Mouse (Mus musculus) hindbrain, embryonic 15.5 days (tissue): Measurements from ENCODE around the gene Ucn2. TPM values are rescaled to one million over a fixed set of nuclear protein-coding genes. Genes with fewer than 3 reads are reported as not detected.

Experiments used
- ATAC-seq: fragments of 200-750 bp; cut with Nextera tagmentation; 2 replicates; pipeline ENCODE4 v1.8.0; 2017; ENCODE audit warnings: low read depth, moderate number of reproducible peaks, moderate TSS enrichment; ENCODE audit not compliant: low FRiP score
- H3K27ac ChIP-seq: fragments of 300-500 bp; sonication (generic); replicated peaks from 2 replicates; pipeline ENCODE4 v1.5.1; 2015; ENCODE audit warnings: mild to moderate bottlenecking, inconsistent platforms
- H3K27me3 ChIP-seq: fragments of 300-500 bp; sonication (generic); 2 replicates; pipeline ENCODE4 v1.6.1; 2015; ENCODE audit warnings: control low read depth, inconsistent platforms
- H3K36me3 ChIP-seq: fragments of 300-500 bp; sonication (generic); 2 replicates; pipeline ENCODE4 v1.6.1; 2015; ENCODE audit warnings: control low read depth, inconsistent platforms
- H3K4me1 ChIP-seq: fragments of 300-500 bp; sonication (generic); replicated peaks from 2 replicates; pipeline ENCODE4 v1.6.1; 2015; ENCODE audit warnings: control low read depth, inconsistent platforms
- H3K4me2 ChIP-seq: fragments of 300-500 bp; sonication (generic); 2 replicates; pipeline ENCODE4 v1.6.1; 2015; ENCODE audit warnings: moderate library complexity, mild to moderate bottlenecking, inconsistent platforms
- H3K4me3 ChIP-seq: fragments of 300-500 bp; sonication (generic); 2 replicates; pipeline ENCODE4 v1.5.1; 2015; ENCODE audit warnings: mild to moderate bottlenecking, inconsistent platforms
- H3K9ac ChIP-seq: fragments of 300-500 bp; sonication (generic); 2 replicates; pipeline ENCODE4 v1.6.1; 2015; ENCODE audit warnings: inconsistent platforms
- H3K9me3 ChIP-seq: fragments of 300-500 bp; sonication (generic); 2 replicates; pipeline ENCODE4 v1.6.1; 2016; ENCODE audit warnings: control low read depth, inconsistent platforms
- WGBS: fragments of 180-500 bp; shearing (Covaris S2); methylation state at CpG from one replicate; pipeline ENCODE4 v1.1.7; 2015; 5-methylcytosine and 5-hydroxymethylcytosine counted together
- polyA plus RNA-seq: library from polyadenylated mRNA; unstranded; fragments of >200 nt; fragmentation: Nextera tagmentation; extraction: Ambion mirVana; gene quantifications from 2 replicates; pipeline ENCODE4 v1.2.1, GENCODE M21; 2015

The Ucn2 gene
- not detected in 2 replicates for polyA plus RNA-seq

DNA sequence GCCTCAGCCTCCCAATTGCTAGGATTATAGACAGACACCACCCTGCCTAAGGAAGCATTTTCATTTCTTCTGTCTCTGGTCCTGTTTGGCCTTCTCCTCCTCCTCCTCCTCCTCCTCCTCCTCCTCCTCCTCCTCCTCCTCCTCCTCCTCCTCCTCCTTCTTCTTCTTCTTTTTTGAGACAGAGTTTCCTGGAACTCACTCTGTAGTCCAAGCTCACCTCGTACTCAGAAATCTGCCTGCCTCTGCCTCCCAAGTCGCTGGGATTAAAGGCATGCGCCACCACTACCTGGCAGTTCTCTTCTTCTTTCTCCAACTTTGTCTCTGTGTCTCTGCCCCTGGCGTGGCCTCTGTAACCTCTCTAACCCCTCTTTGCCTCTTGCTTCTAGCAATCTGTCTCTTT, at the start of gene Ucn2:
Gene Ucn2 (plus strand): TSS at position 301 of the 400 bp plus-strand sequence.
- H3K27ac ChIP-seq, result no peak within 1 kb of the TSS
- H3K27me3 ChIP-seq, result no peaks in the 10 kb centered on the region
- no peaks in the 10 kb centered on the region for H3K9me3 ChIP-seq
- H3K4me1 ChIP-seq, result 0 out of 2 replicates have a peak, but pooled peaks cover 1% of the 10 kb centered on the region
- no peak for ATAC-seq
- H3K4me2 ChIP-seq, result no peak within 1 kb of the TSS
- WGBS, result 84% methylated on average over 4 of the region's 4 CpGs
- H3K4me3 ChIP-seq, result no peak within 1 kb of the TSS
- no peaks in the 10 kb centered on the region for H3K36me3 ChIP-seq
- H3K9ac ChIP-seq, result no peak within 1 kb of the TSS

DNA sequence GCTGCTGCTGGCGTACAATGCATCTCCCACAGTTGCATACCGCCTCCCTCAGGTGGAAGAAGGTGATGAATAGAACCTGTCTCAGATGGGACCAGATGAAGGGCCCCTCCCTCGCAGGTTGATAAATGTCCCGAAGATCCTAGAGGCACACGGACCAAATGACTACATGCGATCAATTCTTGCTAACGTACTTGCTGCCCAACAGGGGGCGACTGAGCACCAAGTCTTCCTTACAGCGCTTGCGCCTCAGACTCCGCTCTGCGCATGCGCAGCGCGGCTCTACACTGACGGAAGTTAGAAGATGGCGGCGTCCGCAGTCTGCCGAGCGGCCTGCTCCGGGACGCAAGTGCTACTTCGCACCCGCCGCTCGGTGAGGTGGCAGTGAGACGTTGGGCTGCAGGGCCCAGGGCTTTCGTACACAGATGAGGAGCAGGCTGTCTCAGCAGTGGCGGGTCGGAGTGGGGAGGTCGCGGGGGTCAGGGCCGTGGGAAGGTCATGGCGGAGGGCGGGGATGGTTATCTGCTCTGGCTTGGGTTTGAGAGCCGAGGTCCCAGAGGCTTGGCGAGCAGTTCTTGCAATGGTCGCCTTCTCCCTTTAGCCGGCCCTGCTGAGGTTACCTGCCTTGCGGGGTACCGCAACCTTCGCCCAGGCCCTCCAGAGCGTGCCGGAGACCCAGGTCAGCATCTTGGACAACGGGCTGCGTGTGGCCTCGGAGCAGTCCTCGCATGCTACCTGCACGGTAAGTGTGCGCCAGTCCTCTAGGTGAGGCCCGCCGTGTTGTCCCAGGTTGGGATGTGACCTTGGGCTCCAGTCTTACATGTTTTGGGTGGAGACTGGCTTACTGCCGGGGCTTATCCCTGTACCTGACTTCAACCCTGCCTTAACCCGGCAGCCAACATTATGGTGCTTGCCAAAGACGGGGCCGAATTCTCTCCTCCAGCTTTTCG, 49.1 kb upstream of the Ucn2 start, which contains the start of gene Uqcrc1:
Gene Uqcrc1 (plus strand): TSS at position 216 of the 947 bp plus-strand sequence.
- 1% methylated on average over 58 of the region's 58 CpGs for WGBS

DNA sequence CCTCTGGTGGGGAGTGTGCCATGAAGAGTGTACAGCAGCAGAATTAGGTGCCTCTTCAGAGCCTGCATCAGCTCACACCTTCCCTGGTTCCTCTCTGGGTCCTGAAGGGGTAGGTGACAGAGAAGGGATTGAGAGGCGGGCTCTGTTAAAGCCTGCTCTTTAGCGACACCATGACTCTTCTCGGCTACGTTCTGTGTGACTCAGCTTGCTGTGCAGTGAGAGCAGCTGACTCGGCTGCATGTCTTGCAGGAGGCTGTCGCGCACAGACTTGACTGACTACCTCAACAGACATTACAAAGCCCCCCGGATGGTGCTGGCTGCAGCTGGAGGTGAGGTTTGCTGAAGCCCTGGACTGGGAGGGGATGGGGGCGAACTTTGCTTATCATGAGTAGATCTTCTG, 40.7 kb upstream of the Ucn2 start:
- Histone ChIP-seq H3K9me3 (no peaks in the 10 kb centered on the region), H3K4me1 (no peaks in the 10 kb centered on the region), H3K27me3 (no peaks in the 10 kb centered on the region), H3K9ac (no peak overlapping the region), H3K4me3 (no peak overlapping the region), H3K4me2 (no peak overlapping the region), H3K36me3 (peaks cover 81% of the 10 kb centered on the region), H3K27ac (no peak overlapping the region)
- ATAC-seq, result no peak
- 85% methylated on average over 9 of the region's 9 CpGs for WGBS

More for the DNA sequence above, 49.1 kb upstream of the Ucn2 start, which contains the start of gene Uqcrc1:
- Histone ChIP-seq H3K9ac (peak within 1 kb of the TSS; percentile 97), H3K27me3 (no peaks in the 10 kb centered on the region), H3K27ac (peak within 1 kb of the TSS; percentile 82), H3K4me1 (peaks cover 10% of the 10 kb centered on the region), H3K4me3 (peak within 1 kb of the TSS; percentile 93), H3K4me2 (peak within 1 kb of the TSS; percentile 82), H3K36me3 (peaks cover 28% of the 10 kb centered on the region), H3K9me3 (no peaks in the 10 kb centered on the region)
- ATAC-seq, result peak; percentile 92

DNA sequence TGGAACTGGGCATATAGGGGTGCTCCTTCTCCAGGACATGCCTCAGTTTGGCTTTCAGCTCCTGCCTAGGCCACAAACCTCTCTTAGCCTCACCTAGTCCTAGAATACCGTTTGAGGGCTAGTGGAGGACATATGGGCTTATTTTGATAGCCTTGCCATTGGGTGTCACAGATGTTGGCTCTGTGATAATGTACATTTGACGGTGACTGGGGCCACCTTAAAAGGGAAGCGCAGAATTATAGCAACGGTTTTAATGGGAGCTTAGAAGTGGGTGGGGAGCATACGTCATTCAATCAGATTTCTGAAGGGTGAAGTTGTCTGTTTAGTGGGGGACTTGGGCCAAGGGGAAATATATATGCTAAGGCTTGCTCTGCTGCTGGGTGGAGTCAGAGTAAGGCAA, 40.2 kb upstream of the Ucn2 start:
- H3K9ac ChIP-seq, result no peak overlapping the region
- no peaks in the 10 kb centered on the region for H3K4me1 ChIP-seq
- H3K4me2 ChIP-seq, result no peak overlapping the region
- no peak overlapping the region for H3K27ac ChIP-seq
- H3K4me3 ChIP-seq, result no peak overlapping the region
- no peak for ATAC-seq
- peaks cover 82% of the 10 kb centered on the region for H3K36me3 ChIP-seq
- H3K9me3 ChIP-seq, result no peaks in the 10 kb centered on the region
- 91% methylated on average over 5 of the region's 5 CpGs for WGBS
- no peaks in the 10 kb centered on the region for H3K27me3 ChIP-seq

DNA sequence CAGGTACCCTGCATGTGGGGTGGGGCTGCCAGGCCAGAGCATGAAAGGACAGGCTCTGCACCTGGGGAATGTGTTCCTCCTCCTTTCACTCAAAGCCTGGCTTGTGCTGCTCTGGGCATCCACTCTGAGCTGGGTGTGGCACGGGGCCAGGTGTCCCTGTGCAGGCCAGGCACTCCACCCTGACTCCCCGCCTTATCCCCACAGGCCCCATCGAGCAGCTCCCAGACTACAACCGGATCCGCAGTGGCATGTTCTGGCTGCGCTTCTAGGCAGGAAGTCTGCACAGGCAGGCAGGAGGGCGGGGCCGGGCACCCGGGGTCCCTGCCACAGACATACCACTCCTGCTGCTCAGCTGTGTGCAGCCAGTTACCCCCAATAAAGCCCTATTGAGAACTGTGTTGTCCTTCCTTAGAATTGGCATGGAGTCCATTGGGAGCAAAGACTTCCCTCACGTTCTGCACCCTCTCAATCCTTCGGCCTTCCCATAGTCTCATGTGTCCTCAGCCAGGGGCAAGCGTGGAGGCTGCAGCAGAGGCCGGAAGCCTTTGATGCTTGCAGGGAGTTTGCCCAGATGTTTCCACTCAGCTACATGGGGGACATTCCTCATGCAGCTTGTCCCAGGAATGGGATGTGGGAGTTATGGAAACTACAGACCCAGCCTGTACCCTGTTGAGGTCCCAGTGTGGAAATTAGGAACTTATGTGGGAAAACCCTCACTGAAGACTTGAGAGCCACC, 36.4 kb upstream of the Ucn2 start:
- H3K27ac ChIP-seq, result peak overlapping the region; percentile 27; the same call in 1 of the 2 replicates
- no peak overlapping the region for H3K4me2 ChIP-seq
- 90% methylated on average over 13 of the region's 13 CpGs for WGBS
- H3K9ac ChIP-seq, result no peak overlapping the region
- H3K4me1 ChIP-seq, result no peaks in the 10 kb centered on the region
- no peaks in the 10 kb centered on the region for H3K9me3 ChIP-seq
- no peak for ATAC-seq
- H3K36me3 ChIP-seq, result peaks cover 56% of the 10 kb centered on the region
- no peak overlapping the region for H3K4me3 ChIP-seq
- H3K27me3 ChIP-seq, result peaks cover 24% of the 10 kb centered on the region

DNA sequence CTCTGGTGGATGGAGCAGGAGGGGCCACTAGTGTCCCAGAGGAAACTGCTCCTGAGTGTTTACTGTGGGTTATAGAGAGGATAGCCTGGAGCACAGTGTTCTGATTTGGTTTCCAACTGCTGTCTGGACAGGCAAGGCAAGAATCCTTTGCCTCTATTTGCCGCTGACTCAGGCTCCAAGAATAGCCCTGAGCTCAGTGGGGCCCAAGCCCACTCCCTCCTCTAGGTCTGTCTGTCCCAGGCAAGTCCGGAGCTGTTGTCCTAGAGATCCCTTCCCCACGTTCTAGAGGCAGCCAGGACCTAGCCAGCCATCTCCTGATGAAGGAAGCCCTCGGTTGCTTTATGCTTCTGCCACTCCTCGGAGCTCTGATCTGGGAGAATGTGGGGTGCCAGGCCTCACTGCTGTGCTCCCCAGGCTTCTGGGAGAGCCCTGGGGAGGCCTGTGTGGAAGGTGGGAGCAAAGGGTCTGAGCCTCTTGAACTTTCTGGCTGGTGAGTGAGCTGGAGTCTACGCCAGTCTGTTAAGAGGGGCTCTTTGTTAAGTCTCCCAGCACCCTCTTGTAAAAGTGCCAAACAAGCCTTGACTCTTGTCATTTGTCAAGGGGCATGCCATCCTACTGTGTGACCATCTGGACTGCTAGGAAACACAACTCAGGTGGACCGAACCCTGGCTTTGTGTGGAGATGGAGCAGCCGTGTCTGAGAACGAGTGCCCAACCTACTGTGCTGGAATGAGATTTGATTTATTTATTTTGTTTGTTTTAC, 35.7 kb upstream of the Ucn2 start:
- Histone ChIP-seq H3K27ac (peak overlapping the region; percentile 21; the same call in 1 of the 2 replicates), H3K4me1 (no peaks in the 10 kb centered on the region), H3K9me3 (no peaks in the 10 kb centered on the region), H3K27me3 (peaks cover 24% of the 10 kb centered on the region), H3K9ac (no peak overlapping the region), H3K4me2 (no peak overlapping the region), H3K36me3 (peaks cover 49% of the 10 kb centered on the region), H3K4me3 (no peak overlapping the region)
- ATAC-seq, result no peak
- 86% methylated on average over 9 of the region's 9 CpGs for WGBS

DNA sequence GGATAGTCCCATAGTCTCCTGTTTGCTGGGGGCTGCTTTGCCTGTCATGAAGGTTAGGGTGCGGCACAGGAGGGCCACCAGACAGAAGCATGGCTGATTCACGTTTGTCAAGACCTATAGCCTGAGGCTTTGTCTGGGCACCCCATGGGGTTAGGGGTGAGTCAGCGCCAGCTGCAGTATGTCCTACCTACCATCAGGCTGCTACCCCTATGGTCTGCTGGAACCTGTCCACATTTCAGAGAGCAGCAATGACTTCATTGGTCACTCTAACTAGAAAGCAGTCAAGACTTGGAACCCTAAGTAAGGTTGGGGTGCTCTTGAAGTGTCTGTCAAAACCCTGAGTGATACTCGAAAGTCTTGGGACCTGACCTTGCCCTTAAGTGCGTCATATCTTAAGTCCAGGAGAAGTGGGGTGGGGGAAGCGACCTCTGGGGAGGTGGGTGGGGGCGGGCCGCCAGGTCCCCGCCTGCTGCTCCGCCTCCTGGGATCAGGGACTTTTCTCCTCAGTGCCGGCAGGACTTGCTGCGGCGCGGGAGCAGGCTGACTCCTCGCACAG, 32.7 kb upstream of the Ucn2 start, which contains the start of gene Col7a1:
Gene Col7a1 (plus strand): TSS at position 506 of the 556 bp plus-strand sequence.
- no peaks in the 10 kb centered on the region for H3K4me1 ChIP-seq
- peaks cover 24% of the 10 kb centered on the region for H3K27me3 ChIP-seq
- H3K27ac ChIP-seq, result no peak within 1 kb of the TSS
- WGBS, result 11% methylated on average over 15 of the region's 15 CpGs
- H3K4me2 ChIP-seq, result 0 out of 2 replicates have a peak within 1 kb of the TSS, but pooled peaks have one; percentile 6
- H3K36me3 ChIP-seq, result peaks cover 21% of the 10 kb centered on the region
- H3K9me3 ChIP-seq, result no peaks in the 10 kb centered on the region
- H3K9ac ChIP-seq, result no peak within 1 kb of the TSS
- H3K4me3 ChIP-seq, result no peak within 1 kb of the TSS
- ATAC-seq, result no peak

DNA sequence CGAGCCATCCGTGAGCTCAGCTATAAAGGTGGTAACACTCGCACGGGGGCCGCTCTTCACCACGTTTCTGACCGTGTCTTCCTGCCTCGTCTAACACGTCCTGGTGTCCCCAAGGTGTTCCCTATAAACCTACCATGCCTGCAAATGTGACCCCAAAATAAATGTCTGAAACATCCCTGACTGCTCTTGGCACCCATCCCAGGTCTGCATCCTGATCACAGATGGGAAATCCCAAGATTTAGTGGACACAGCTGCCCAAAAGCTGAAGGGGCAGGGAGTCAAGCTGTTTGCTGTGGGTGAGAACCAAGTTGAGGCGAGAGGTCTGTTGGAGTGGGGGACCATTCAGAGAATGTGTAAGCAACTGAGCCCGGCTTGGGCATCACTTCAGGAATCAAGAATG, 30.6 kb upstream of the Ucn2 start:
- Histone ChIP-seq H3K27ac (no peak overlapping the region), H3K9me3 (no peaks in the 10 kb centered on the region), H3K4me2 (no peak overlapping the region), H3K36me3 (peaks cover under 1% of the 10 kb centered on the region; the same call in 1 of the 2 replicates), H3K4me1 (no peaks in the 10 kb centered on the region), H3K9ac (no peak overlapping the region), H3K27me3 (peaks cover 24% of the 10 kb centered on the region), H3K4me3 (no peak overlapping the region)
- 88% methylated on average over 11 of the region's 11 CpGs for WGBS
- no peak for ATAC-seq

DNA sequence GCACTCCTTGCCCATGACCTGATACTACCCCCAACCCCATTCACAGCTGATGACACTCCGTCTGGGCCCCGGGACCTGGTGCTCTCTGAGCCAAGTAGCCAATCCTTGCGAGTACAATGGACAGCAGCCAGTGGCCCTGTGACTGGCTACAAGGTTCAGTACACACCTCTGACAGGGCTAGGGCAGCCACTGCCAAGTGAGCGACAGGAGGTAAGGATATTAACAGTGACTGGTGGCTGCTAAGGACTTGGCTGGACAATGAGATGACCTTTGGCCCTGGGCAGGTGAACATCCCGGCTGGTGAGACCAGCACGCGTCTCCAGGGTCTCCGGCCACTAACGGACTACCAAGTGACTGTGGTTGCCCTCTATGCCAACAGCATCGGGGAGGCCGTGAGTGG, 30.0 kb upstream of the Ucn2 start:
- 89% methylated on average over 11 of the region's 11 CpGs for WGBS
- Histone ChIP-seq H3K4me1 (no peaks in the 10 kb centered on the region), H3K9me3 (no peaks in the 10 kb centered on the region), H3K4me3 (no peak overlapping the region), H3K4me2 (no peak overlapping the region), H3K27ac (no peak overlapping the region), H3K27me3 (peaks cover 24% of the 10 kb centered on the region), H3K36me3 (no peaks in the 10 kb centered on the region), H3K9ac (no peak overlapping the region)
- ATAC-seq, result no peak

DNA sequence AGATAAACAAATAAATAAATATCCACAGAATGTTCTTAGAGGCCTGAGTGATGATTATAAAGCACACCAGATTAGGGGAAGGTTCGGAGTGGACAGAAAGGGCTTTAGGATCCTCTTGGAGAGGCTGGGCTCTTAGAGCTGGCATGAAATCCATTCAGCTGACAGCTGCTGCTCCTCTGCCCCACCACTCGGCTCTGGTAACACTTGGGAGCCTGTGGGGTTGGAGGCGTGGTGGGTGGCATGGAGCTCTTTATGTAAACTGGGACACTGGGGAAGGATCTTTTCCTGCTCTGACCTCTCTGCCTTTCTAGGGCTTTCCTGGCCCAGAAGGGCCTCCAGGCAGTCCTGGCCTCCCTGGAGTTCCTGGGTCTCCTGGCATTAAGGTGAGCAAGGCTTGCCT, 22.2 kb upstream of the Ucn2 start:
- no peak for ATAC-seq
- Histone ChIP-seq H3K4me2 (no peak overlapping the region), H3K36me3 (no peaks in the 10 kb centered on the region), H3K9me3 (no peaks in the 10 kb centered on the region), H3K27ac (no peak overlapping the region), H3K4me3 (no peak overlapping the region), H3K9ac (no peak overlapping the region), H3K27me3 (no peaks in the 10 kb centered on the region), H3K4me1 (no peaks in the 10 kb centered on the region)
- WGBS, result 79% methylated on average over 3 of the region's 3 CpGs

DNA sequence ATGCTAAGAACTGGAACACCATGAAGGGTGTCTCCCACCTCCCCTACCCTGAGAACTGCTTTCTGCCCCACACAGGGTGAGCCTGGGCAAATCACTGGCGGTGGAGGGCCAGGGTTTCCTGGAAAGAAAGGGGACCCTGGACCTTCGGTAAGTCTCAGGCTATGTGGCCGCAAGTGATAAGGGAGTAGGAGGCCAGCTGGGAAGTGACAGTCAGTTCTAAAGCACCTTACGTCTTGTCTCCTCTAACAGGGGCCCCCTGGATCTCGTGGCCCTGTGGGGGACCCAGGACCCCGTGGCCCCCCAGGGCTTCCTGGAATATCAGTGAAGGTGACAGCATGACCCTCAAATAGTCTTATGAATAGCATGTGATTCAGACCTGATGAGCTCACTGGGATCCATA, 21.5 kb upstream of the Ucn2 start:
- H3K27me3 ChIP-seq, result no peaks in the 10 kb centered on the region
- H3K4me1 ChIP-seq, result no peaks in the 10 kb centered on the region
- ATAC-seq, result no peak
- H3K36me3 ChIP-seq, result no peaks in the 10 kb centered on the region
- no peak overlapping the region for H3K4me3 ChIP-seq
- no peak overlapping the region for H3K27ac ChIP-seq
- H3K9me3 ChIP-seq, result no peaks in the 10 kb centered on the region
- 86% methylated on average over 6 of the region's 6 CpGs for WGBS
- H3K4me2 ChIP-seq, result no peak overlapping the region
- no peak overlapping the region for H3K9ac ChIP-seq
